Mouse (Mus musculus) lung, postnatal 36 days (tissue): Measurements from ENCODE around the gene Gm21861.
"Not testable (repeated sequence)": the region's sequence is repeated elsewhere in the genome, so short reads cannot be mapped to it uniquely, and the experiment has no call there.

Experiments
- DNase-seq: peaks from one replicate; pipeline ENCODE4 v3.0.0; 2022; ENCODE audit warnings: mixed read lengths

The Gm21861 gene

DNA sequence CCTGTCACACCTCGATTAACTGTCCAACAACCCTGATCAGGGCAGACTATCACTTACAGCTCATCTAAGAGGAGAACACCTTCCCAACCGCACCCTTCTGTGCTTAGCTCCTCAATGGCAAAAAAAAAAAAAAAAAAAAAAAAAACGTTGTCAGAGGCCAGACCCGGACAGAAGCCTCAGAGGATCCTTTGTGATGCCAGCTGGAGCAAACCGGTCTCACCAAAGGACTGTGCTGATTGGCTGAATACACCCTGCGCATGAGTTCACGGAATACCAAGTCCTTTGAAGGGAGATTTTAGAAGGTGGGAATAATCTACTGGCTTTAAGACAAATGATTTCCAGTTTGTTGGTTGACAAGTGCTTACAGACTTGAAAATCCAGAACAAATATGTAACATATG is at the start of gene Gm21861:
Gene Gm21861, minus strand, starts transcription at position 101 of the 400 bp plus-strand sequence.
- DNase-seq = not testable (repeated sequence)
